Mouse (Mus musculus): ENCODE results near the gene Usp24. TPM values are rescaled to one million over a fixed set of nuclear protein-coding genes. Genes with fewer than 3 reads are reported as not detected.
A peak's percentile ranks its signal among the peaks of the same experiment; 100 is the strongest.
"Not testable (repeated sequence)": the region's sequence is repeated elsewhere in the genome, so short reads cannot be mapped to it uniquely, and the experiment has no call there.

Gene Usp24
- total RNA-seq, 2 experiments from 2014 or later = 34.9 to 36.4 TPM

- no peak for DNase-seq (ENCODE audit: low spot score in 2 of 2)
Measured at GRCm38 (mm10) chr4:106317179-106318055, 1.4 kb downstream of the Usp24 start.

GRCm38 (mm10) chr4:106318208-106318607 is 2.2 kb downstream of the Usp24 start:
- no peak for DNase-seq (ENCODE audit: low spot score in 2 of 2)

GRCm38 (mm10) chr4:106318976-106319375 is 3.0 kb downstream of the Usp24 start:
- no peak for DNase-seq (ENCODE audit: low spot score in 2 of 2)

- no peak for DNase-seq (ENCODE audit: low spot score in 2 of 2)
Measured at GRCm38 (mm10) chr4:106322846-106323245, 6.8 kb downstream of the Usp24 start.

- DNase-seq (ENCODE audit: low spot score in 2 of 2) = no peak
Measured at GRCm38 (mm10) chr4:106323318-106323717, 7.3 kb downstream of the Usp24 start.

GRCm38 (mm10) chr4:106327436-106327835 is 11.4 kb downstream of the Usp24 start:
- no peak for DNase-seq (ENCODE audit: low spot score in 2 of 2)

GRCm38 (mm10) chr4:106328704-106329103 is 12.7 kb downstream of the Usp24 start:
- no peak for DNase-seq (ENCODE audit: low spot score in 2 of 2)

GRCm38 (mm10) chr4:106329171-106329570 is 13.2 kb downstream of the Usp24 start:
- DNase-seq (ENCODE audit: low spot score in 2 of 2) = not testable (repeated sequence)

- no peak for DNase-seq (ENCODE audit: low spot score in 2 of 2)
Measured at GRCm38 (mm10) chr4:106330371-106330819, 14.4 kb downstream of the Usp24 start.

- no peak for DNase-seq (ENCODE audit: low spot score in 2 of 2)
Measured at GRCm38 (mm10) chr4:106333071-106333470, 17.1 kb downstream of the Usp24 start.

- no peak for DNase-seq (ENCODE audit: low spot score in 2 of 2)
Measured at GRCm38 (mm10) chr4:106333584-106333983, 17.6 kb downstream of the Usp24 start.

- no peak for DNase-seq (ENCODE audit: low spot score in 2 of 2)
Measured at GRCm38 (mm10) chr4:106335858-106336257, 19.8 kb downstream of the Usp24 start.

GRCm38 (mm10) chr4:106347664-106348063 is 31.7 kb downstream of the Usp24 start:
- no peak for DNase-seq (ENCODE audit: low spot score in 2 of 2)

- not testable (repeated sequence) for DNase-seq (ENCODE audit: low spot score in 2 of 2)
Measured at GRCm38 (mm10) chr4:106355025-106355424, 39.0 kb downstream of the Usp24 start.

- DNase-seq (ENCODE audit: low spot score in 2 of 2) = no peak
Measured at GRCm38 (mm10) chr4:106370013-106370412, 54.0 kb downstream of the Usp24 start.

- peak; percentile 49 to 79 for DNase-seq (ENCODE audit: low spot score in 2 of 2)
Measured at GRCm38 (mm10) chr4:106375857-106376256, 59.8 kb downstream of the Usp24 start.

GRCm38 (mm10) chr4:106378839-106379572 is 63.0 kb downstream of the Usp24 start:
- peak in 1 of 2 experiments; percentile 33 for DNase-seq (ENCODE audit: low spot score in 2 of 2)

- no peak for DNase-seq (ENCODE audit: low spot score in 2 of 2)
Measured at GRCm38 (mm10) chr4:106381131-106381530, 65.1 kb downstream of the Usp24 start.

GRCm38 (mm10) chr4:106389908-106390307 is 73.9 kb downstream of the Usp24 start:
- DNase-seq (ENCODE audit: low spot score in 2 of 2) = no peak

GRCm38 (mm10) chr4:106409621-106410020 is 93.6 kb downstream of the Usp24 start:
- DNase-seq (ENCODE audit: low spot score in 2 of 2) = no peak

- no peak for DNase-seq (ENCODE audit: low spot score in 2 of 2)
Measured at GRCm38 (mm10) chr4:106419256-106419655, 103.2 kb downstream of the Usp24 start.

GRCm38 (mm10) chr4:106419791-106420190 is 103.8 kb downstream of the Usp24 start:
- no peak for DNase-seq (ENCODE audit: low spot score in 2 of 2)

Data from gastrocnemius, postnatal 4 days (tissue).